Comparison of ENCODE assay signal across 1 mouse cellular context in the genomic region with DNA sequence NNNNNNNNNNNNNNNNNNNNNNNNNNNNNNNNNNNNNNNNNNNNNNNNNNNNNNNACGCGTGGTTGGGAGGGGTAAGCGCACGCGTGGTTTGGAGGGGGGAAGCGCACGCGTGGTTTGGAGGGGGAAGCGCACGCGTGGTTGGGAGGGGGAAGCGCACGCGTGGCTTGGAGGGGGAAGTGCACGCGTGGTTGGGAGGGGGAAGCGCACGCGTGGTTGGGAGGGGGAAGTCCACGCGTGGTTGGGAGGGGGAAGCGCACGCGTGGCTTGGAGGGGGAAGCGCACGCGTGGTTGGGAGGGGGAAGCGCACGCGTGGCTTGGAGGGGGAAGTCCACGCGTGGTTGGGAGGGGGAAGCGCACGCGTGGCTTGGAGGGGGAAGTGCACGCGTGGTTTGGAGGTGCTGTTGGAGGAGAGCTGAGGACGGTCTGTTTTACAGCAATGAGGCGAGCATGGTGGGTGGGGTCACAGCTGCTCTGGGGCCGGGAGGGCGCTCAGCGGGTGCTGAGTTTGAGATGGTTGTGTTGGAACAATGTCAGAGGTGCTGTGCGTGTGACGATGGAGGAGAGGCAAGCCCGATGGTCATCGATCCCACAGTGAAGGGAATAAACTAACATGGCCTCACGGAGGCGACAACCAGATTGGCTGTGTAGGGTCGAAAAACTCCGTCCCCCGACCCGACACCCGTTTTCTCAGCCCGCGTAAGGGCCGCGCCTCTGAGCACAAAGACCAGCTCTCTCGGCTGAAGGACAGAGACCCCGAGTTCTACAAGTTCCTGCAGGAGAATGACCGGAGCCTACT.
TF ChIP-seq lines count a peak whose summit lies in the region.

No protein-coding gene starts in this region.

TF ChIP-seq in MEL, 35 proteins besides CTCF, POLR2A, EP300 and RAD21:
- TF ChIP-seq MAFK (IDR thresholded peaks at IDR 0.05; ENCODE audit: borderline replicate concordance, low read depth, low read length), result no peak
- TF ChIP-seq MXI1 (IDR thresholded peaks at IDR 0.05; ENCODE audit: low read depth, low read length), result 0 out of 2 replicates have a peak, but pooled peaks have one; percentile 30
- TF ChIP-seq NELFE (IDR thresholded peaks at IDR 0.05; ENCODE audit: low read depth, low read length), result no peak
- no peak for TF ChIP-seq ETS1 (IDR thresholded peaks at IDR 0.05; ENCODE audit: low read depth, low read length)
